Mouse (Mus musculus) CD4-positive, CD25-positive, alpha-beta regulatory T cell (primary cell): ENCODE data around the gene Gpatch1. TPM values are rescaled to one million over a fixed set of nuclear protein-coding genes. Genes with fewer than 3 reads are reported as not detected.

Source experiments
- polyA plus RNA-seq: library from polyadenylated mRNA; unstranded; fragments of 100-300 nt; shearing (Covaris generic); gene quantifications from one replicate; pipeline ENCODE4 v1.2.1, GENCODE M21; 2017

Gene Gpatch1
- 17.9 TPM for polyA plus RNA-seq

DNA sequence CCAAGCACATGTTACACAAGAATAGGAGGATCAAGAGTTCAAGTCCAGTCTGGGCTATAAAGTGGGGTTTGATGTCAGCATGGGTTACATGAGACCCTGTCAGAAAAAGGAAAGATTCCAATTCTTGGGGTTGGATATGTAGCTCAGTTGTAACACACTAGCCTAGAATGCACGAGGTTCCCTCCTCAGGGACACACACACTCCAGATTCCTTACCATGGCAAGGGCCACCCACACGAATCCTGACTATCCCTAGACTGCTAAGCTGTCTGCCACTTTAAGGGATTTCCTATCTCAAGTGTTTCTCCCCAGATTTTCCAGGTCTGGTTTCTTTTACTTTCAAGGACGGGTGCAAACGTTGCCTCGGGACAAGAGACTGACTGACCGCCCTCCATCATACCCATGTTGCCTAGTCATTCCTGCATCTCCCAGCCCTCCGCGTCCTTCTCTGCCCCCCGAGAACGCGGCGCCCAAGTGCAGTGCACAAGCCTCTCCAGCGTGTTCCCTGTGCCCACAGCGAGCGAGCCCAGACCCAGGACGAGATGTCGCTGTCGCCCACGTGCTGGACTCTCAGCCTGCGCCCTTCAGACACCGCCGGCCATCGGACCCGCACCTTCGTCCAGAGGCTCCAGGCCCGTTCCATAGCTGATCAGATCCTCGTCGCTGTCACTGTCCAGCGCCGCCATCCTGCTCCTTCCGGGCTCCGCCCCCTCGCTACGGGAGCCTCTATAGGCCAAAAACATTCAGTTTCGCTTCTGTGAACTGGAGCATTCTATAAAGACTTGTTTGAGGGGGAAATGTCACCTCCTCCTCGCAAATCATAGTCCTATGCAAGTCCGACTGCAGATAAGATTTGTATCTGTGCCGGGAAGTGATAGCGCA is at the start of gene Gpatch1:
Gpatch1 (minus strand) TSS at position 712 of the 881 bp plus-strand sequence.

DNA sequence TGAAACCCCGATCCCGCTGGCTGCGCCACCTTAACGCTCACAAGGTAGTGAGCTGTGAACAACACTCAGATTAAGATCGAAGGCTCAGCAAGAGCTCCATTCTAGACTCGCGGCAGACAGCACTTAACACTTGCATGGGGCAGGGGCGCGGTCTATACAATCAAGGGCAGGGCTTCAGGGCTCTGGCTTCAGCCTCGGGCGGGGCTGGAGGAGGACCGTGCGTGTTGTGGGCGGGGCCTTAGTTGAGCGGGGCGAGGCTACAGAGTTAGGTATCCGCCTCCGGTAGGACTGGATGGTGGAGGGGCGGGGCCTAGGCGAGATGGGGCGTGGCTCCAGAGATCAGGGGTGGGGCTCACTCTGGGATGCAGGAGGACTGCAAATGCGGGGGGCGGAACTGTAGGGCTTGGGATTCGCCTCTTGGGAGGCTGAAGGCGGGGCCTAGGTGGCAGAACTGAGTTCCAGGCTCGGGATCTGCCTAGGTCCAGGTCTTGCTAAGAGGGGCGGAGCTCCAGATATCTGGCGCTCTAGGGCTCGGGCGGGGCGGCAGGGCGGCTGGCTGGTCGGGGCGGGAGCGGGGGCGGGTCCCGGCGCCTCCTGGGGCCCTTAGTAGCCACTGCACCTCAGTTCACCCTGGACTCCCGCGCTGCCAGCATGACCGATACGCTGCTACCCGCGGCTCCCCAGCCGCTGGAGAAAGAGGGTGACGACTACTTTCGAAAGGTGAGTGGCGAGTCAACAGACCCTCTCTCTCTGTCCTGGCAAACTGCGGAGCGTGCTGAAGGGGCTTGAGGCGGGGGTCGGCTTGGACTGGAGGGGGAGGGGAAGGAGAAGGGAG is 15.7 kb upstream of the Gpatch1 start, which contains the start of gene Rhpn2:
Rhpn2 (plus strand) TSS at position 479 of the 835 bp plus-strand sequence.

Other genes with a start within 250 kb of the Gpatch1 start
- gene Cebpa, start 199.1 kb downstream of the Gpatch1 start, polyA plus RNA-seq = 1.5 TPM
- 5.2 TPM for gene Slc7a10, start 132.1 kb downstream of the Gpatch1 start, polyA plus RNA-seq
- gene Lrp3, start 102.9 kb downstream of the Gpatch1 start, polyA plus RNA-seq = 0.91 TPM
- gene Rhpn2, start 15.7 kb upstream of the Gpatch1 start, polyA plus RNA-seq = 0.35 TPM
- 27.6 TPM for gene Faap24, start 78.4 kb upstream of the Gpatch1 start, polyA plus RNA-seq
- gene Cep89, start 78.6 kb upstream of the Gpatch1 start, polyA plus RNA-seq = 12.0 TPM
- not detected for gene Slc7a9, start 130.4 kb upstream of the Gpatch1 start, polyA plus RNA-seq
- gene Tdrd12, start 219.3 kb upstream of the Gpatch1 start, polyA plus RNA-seq = not detected
- gene Nudt19, start 237.9 kb upstream of the Gpatch1 start, polyA plus RNA-seq = 58.9 TPM